Mouse (Mus musculus): ENCODE results near the gene Masp1.
A peak's percentile ranks its signal among the peaks of the same experiment; 100 is the strongest.

Gene Masp1

DNA sequence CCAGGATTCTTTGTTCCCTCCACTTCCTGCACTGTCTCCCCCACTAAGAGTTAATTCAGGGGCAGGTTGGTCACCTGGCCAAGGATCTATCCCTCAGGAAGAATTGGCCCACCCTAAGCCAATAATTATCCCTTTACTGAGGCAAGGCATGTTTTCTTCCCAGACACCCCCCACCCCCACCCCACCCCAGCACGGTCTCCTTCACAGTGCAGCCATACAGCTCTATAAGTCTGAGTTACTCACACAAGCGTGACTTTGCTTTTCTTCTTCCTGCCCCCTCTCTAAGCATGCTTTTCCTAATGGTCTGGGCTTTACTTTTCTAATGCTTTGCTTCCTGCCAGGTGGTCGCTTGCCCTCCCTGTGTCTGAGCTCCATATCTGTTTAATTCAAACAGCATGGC, 118.7 kb downstream of the Masp1 start:
- DNase-seq (ENCODE audit: low read depth): no peak

- DNase-seq (ENCODE audit: low read depth): peak; percentile 17
Observed at GRCm38 (mm10) chr16:23401463-23401862, 119.2 kb downstream of the Masp1 start.

Measured in c-Kit-positive CD71-negative TER-119-negative erythroid progenitor cells, embryonic 14.5 days (primary cell).